Mouse (Mus musculus) liver, adult 2 months (tissue): ENCODE data around the gene Urad.

Experiments used
- CTCF ChIP-seq: fragments of 200-500 bp; IDR thresholded peaks from 2 replicates; pipeline ENCODE4 v1.5.1; 2011; ENCODE audit warnings: low read depth, low read length, control low read depth
- POLR2A ChIP-seq: fragments of 200-500 bp; IDR thresholded peaks from 2 replicates; pipeline ENCODE4 v1.6.1; 2011; ENCODE audit warnings: low read length, control low read depth; ENCODE audit not compliant: insufficient read depth; ENCODE audit errors: extremely low read depth

DNA sequence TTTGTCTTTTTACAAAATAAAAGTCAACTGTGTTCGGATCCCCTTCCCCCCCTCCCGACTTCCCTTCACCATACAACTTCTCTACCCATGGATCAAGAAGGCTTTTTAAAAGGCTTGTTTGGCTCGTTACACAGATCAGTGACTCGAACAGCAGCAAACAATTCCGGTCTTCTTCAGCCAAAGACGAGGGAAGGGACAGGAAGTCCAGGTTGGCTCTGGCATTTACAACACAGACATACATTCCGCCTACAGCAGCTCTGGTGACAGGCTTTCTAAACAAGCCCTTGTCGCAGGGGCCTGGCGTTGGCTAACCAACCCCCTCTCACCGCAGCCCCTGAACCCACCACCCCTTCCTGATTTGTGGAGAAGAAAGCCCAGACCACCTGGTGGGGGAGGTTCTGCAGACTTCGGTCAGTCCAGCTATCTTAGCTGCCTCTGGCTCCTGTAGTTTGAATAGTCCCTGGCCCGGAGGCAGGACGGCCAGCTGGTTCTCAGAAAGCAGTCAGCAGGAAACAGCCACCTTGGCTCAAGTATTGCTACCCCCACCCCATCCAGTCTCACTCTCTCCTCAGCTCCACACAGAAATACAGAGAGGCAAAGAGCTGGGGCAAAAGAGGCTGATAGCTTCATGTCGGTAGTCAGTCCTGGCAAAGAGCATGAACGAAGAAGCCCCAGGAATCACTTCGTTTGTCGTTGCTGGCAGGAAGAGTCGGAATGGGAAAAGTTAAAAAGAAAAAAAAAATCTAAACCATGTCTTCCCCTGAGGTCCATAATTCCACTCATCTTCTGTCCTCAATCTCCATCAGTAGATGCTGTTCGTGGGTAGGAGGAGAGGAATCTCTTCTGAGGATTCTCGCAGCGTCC lies 21.1 kb downstream of the Urad start:
- TF ChIP-seq CTCF (no peak), POLR2A (no peak)
